Comparison of ENCODE assay signal across 13 mouse cellular contexts in the genomic region with DNA sequence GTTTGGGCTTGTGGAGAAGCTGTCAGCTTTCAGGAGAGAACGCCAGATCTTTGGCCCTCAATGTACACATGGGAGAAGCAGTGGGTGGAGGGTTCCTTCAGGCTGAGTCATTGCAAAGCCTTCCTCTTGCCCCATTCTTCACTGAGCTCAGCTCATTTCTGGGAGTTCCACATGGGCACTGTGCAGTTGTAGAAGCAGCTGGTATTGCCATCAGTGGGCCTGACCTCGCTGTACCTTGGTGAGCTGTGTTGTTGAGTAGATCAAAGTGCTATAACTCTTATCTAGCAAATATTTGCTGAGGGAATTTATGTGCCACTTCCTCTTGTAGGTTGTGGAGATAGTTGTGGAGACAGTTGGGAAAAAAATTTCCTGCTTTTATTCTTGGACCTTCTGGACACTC.
"Had no signal": no experiment of that assay in that cellular context is flagged by ENCODE, and none has a peak within 500 bp of the region (broad histone marks: within the 10 kb centered on the region; RNA-seq: fewer than 3 reads in every experiment).

No protein-coding gene starts in this region.

- H3K27me3 ChIP-seq: kidney, embryonic 15.5 days; liver, embryonic 12.5 days; neural tube, embryonic 15.5 days had no signal

- H3K9me3 ChIP-seq: kidney, embryonic 15.5 days; limb, embryonic 15.5 days; liver, embryonic 12.5 days; midbrain, embryonic 10.5 days; neural tube, embryonic 15.5 days had no signal

- DNase-seq: kidney, adult 18-20 months; kidney, postnatal 14 days; lung, embryonic 14.5 days; midbrain, embryonic 14.5 days; right cerebral cortex, adult 18-20 months; right cerebral cortex, postnatal 25 days; thymus, postnatal 4 days had no signal

- H3K4me2 ChIP-seq: kidney, embryonic 15.5 days; limb, embryonic 15.5 days; liver, embryonic 12.5 days; lung, embryonic 14.5 days; neural tube, embryonic 15.5 days had no signal

- H3K4me3 ChIP-seq: kidney, embryonic 15.5 days; limb, embryonic 15.5 days; liver, embryonic 12.5 days; midbrain, embryonic 10.5 days; myocyte; neural tube, embryonic 15.5 days had no signal

- H3K27ac ChIP-seq: kidney, embryonic 15.5 days; limb, embryonic 15.5 days; liver, embryonic 12.5 days; midbrain, embryonic 10.5 days; neural tube, embryonic 15.5 days had no signal

- H3K36me3 ChIP-seq: kidney, embryonic 15.5 days; limb, embryonic 15.5 days; liver, embryonic 12.5 days; midbrain, embryonic 10.5 days; neural tube, embryonic 15.5 days had no signal

- H3K4me1 ChIP-seq: kidney, embryonic 15.5 days had no signal

- H3K9ac ChIP-seq: kidney, embryonic 15.5 days; limb, embryonic 15.5 days; liver, embryonic 12.5 days; lung, embryonic 14.5 days; neural tube, embryonic 15.5 days had no signal

- ATAC-seq: liver, embryonic 12.5 days had no signal
